Mouse (Mus musculus) G1E (cell line): ENCODE measurements around the gene Ahcy.

Source experiments
- CTCF ChIP-seq: IDR thresholded peaks from 2 replicates; pipeline ENCODE4 v1.5.1; 2012; ENCODE audit warnings: low read depth, low read length, inconsistent platforms, mixed read lengths
- GATA1 ChIP-seq: IDR thresholded peaks from 2 replicates; pipeline ENCODE4 v1.6.1; 2012; ENCODE audit warnings: borderline replicate concordance, low read length, inconsistent platforms, mixed read lengths
- GATA2 ChIP-seq: IDR thresholded peaks from 2 replicates; pipeline ENCODE4 v1.6.1; 2012; ENCODE audit warnings: low read depth, low read length, inconsistent platforms, borderline replicate concordance
- TAL1 ChIP-seq: conservative IDR thresholded peaks from 2 replicates; pipeline ENCODE4 v1.6.1; 2012; ENCODE audit warnings: low read depth, low read length, inconsistent platforms, mixed read lengths

DNA sequence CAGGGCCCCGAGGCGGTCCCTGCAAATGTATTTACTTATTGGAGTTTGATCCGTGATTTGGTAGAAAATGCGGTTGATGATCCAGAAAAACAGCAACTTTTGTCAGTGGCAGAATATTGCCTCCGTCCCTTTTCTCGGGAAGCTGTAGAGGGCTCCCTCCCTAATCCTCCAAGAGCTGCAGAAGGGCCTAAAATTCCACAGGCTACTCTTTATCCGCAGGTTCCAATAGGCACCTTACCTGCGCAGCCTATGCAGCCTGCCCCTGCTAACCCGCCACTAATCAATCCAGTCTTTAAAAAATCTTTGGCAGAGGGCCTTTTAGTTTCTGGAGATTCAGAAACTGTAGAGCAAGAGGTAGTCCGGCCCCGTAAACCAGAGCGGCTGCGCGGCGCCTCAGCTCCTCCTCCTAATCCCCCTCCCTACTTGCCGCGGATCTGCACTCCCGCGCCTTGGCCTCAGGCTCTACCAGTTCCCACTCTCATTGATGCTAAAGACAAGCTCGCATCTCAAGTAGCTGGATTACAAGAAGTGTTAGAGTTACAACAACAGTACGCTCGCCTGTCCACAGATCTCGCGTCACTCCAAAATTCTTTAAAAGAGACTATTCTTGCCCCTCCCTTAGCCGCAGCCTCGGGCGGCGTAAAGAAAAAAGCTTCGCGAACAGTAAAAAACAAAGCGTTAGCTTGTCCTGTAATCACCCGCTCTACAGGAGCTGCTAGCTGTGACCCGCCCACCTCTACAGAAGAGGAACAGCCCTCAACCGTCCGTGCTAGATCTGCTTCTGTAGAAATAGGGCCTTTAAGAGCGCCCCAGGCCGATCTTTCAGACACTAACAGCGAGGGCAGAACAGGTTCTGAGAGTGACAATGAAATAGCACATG is 55.3 kb downstream of the Ahcy start:
- no peak for TF ChIP-seq TAL1
- TF ChIP-seq CTCF = no peak
- TF ChIP-seq GATA1 = no peak
- TF ChIP-seq GATA2 = no peak
